Mouse (Mus musculus) heart, adult 2 months (tissue): ENCODE data around the gene Nrxn3.

Experiments used
- CTCF ChIP-seq: fragments of 200-600 bp; IDR thresholded peaks from 2 replicates; pipeline ENCODE4 v1.8.1; 2022; ENCODE audit warnings: antibody characterized with exemption, mild to moderate bottlenecking, moderate library complexity
- POLR2A ChIP-seq: fragments of 200-500 bp; IDR thresholded peaks from 2 replicates; pipeline ENCODE4 v1.6.1; 2011; ENCODE audit warnings: mild to moderate bottlenecking, low read depth, low read length, control low read depth; ENCODE audit not compliant: insufficient read depth

DNA sequence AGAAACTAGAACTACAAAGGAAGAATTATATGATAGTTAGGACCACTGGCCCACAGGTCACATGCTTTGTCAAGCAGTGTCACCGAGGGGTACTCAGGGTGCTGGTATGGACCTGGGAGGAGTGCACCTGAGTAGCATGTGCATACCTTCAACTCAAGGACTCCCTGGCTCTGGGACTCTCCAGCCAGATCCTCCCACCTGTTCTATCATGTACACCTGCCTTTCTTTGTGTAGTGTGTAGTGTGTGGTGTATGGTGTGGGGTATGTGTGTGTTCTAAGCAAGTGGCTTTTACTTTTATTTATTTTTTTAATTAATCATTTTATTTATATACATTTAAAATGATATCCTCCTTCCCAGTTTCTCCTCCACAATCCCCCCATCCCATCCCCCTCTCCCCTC, 86.3 kb downstream of the Nrxn3 start:
- TF ChIP-seq CTCF (no peak), POLR2A (no peak)
